Mouse (Mus musculus): Measurements from ENCODE around the gene Scrn3.

GRCm38 (mm10) chr2:73385641-73386355 is 73.4 kb downstream of the Scrn3 start:
- TF ChIP-seq EP300 (IDR thresholded peaks at IDR 0.05; ENCODE audit: low read depth) (no peak), CTCF (IDR thresholded peaks at IDR 0.05; ENCODE audit: low read depth) (no peak)

Data from liver, postnatal 0 days (tissue).